Mouse (Mus musculus): ENCODE results near the gene Nr6a1. TPM values are rescaled to one million over a fixed set of nuclear protein-coding genes. Genes with fewer than 3 reads are reported as not detected.

Gene Nr6a1
- polyA plus RNA-seq, 1 experiment: 4.3 TPM

DNA sequence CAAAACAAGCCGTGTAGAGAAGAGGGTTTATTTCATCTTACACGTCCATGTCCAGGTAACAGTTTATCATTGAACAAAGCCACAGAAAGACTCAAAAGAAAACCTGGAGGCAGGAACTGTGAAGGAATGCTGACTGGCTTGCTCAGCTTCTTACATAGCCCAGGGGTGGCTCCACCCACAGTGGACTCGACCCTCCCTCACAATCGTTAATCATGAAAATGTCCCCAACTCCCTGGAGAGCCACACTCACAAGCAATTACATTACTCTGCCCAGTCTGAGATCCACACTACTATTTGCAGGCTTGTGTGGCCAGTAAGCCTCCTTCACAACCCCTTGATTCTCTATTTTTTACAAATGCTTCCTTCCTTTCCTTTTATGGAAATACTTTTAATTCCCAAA is 36.7 kb upstream of the Nr6a1 start:
- Histone ChIP-seq H3K4me1 (ENCODE audit: control insufficient read depth, insufficient read depth, low read length) (no peaks in the 10 kb centered on the region), H3K4me3 (replicated peaks; ENCODE audit: control insufficient read depth, low read depth, low read length) (no peak overlapping the region), H3K27ac (ENCODE audit: control insufficient read depth, insufficient read depth, low read depth, low read length, poor library complexity) (no peak overlapping the region)
- 51% methylated on average over 4 of the region's 4 CpGs for WGBS
- TF ChIP-seq POLR2A (IDR thresholded peaks at IDR 0.05; ENCODE audit: borderline replicate concordance, control insufficient read depth, low read depth, low read length): no peak
- no peak for TF ChIP-seq CTCF (IDR thresholded peaks at IDR 0.05; ENCODE audit: control insufficient read depth, insufficient read depth, low read length)

DNA sequence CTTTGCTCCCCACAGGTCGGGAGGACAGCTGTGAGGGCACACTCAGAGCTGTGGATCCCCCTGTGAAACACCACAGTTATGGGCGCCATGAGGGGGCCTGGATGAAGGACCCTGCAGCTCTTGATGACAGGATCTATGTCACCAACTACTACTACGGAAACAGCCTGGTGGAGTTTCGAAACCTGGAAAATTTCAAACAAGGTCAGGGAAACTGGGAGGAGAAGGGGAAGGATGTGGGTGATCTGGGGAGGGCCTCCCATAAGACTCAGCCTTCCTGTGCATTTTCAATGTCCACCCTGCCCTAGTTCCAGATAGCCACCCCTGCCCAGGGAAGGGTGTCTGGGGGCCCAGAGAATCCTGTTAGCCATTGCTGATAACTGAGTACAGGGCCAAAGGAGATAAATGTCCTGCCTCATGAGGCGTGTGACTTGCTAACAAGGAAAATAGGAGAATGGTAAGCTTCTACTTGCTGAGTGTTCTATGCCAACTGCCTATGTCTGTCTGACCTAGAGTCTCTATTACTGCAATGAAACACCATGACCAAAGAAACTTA is 30.3 kb upstream of the Nr6a1 start:
- Histone ChIP-seq H3K4me3 (replicated peaks; ENCODE audit: control insufficient read depth, low read depth, low read length) (no peak overlapping the region), H3K27ac (ENCODE audit: control insufficient read depth, insufficient read depth, low read depth, low read length, poor library complexity) (no peak overlapping the region), H3K4me1 (ENCODE audit: control insufficient read depth, insufficient read depth, low read length) (no peaks in the 10 kb centered on the region; the same call in 1 of the 2 replicates)
- 56% methylated on average over 5 of the region's 5 CpGs for WGBS
- TF ChIP-seq POLR2A (IDR thresholded peaks at IDR 0.05; ENCODE audit: borderline replicate concordance, control insufficient read depth, low read depth, low read length) (no peak), CTCF (IDR thresholded peaks at IDR 0.05; ENCODE audit: control insufficient read depth, insufficient read depth, low read length) (no peak)

DNA sequence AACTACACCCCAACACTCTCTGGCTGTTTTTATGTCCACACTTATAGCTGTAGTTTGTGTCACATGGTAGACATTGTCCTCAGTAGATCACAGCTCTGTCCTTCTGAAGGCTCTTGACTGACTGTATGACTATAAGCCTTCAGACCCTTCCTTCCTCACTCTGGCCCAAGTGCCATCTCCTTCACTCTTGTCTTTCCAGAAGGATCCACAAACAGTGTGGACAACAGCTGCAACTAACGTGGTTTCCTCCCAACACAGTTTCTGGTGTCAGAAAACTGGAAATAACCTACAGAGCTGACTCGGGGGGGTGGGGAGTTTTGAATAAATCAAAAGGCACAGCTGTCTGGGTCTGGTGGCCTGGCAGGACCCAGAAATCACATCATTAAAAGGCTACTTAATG is 28.6 kb upstream of the Nr6a1 start:
- no peaks in the 10 kb centered on the region; the same call in 1 of the 2 replicates for H3K4me1 ChIP-seq (ENCODE audit: control insufficient read depth, insufficient read depth, low read length)
- WGBS: 22% methylated on average over 2 of the region's 2 CpGs
- TF ChIP-seq CTCF (IDR thresholded peaks at IDR 0.05; ENCODE audit: control insufficient read depth, insufficient read depth, low read length) (no peak), POLR2A (IDR thresholded peaks at IDR 0.05; ENCODE audit: borderline replicate concordance, control insufficient read depth, low read depth, low read length) (no peak)
- H3K4me3 ChIP-seq (replicated peaks; ENCODE audit: control insufficient read depth, low read depth, low read length): no peak overlapping the region
- no peak overlapping the region for H3K27ac ChIP-seq (ENCODE audit: control insufficient read depth, insufficient read depth, low read depth, low read length, poor library complexity)

DNA sequence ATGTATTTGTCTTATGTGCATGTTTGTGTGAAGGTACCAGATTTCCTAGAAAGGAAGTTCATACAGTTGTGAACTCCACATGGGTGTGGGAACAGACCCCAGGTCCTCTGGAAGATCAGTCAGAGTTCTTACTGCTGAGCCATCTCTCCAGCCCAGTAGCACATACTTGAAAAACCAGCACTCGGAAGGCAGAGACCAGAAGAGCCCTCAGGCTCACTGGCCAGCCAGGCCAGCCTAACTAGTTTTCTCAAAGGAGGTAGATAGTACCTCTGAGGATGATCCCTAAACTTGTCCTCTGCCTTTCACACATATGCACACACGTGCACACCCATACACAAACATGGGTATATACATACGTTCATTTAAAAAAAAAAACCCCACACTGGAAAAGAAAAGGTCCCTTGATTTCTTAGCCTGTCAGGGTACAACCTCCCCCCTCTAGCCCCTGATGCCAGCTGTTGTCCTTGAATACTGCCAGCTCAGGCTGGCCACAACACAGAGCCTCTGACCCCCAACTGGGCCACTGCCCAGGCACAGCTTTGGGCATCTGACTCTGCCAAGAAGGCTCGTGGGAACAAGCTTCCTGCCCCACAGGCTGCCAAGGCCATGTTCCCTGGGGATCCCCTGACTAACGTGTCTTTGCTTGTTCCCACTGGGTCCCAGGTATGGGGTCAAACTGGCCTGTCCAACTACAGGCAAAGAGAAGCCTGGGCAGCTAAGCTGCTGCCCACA is 25.8 kb upstream of the Nr6a1 start:
- Histone ChIP-seq H3K27ac (ENCODE audit: control insufficient read depth, insufficient read depth, low read depth, low read length, poor library complexity) (no peak overlapping the region), H3K4me3 (replicated peaks; ENCODE audit: control insufficient read depth, low read depth, low read length) (no peak overlapping the region), H3K4me1 (ENCODE audit: control insufficient read depth, insufficient read depth, low read length) (peaks cover 1% of the 10 kb centered on the region; the same call in 1 of the 2 replicates)
- 74% methylated on average over 5 of the region's 5 CpGs for WGBS
- TF ChIP-seq CTCF (IDR thresholded peaks at IDR 0.05; ENCODE audit: control insufficient read depth, insufficient read depth, low read length) (no peak), POLR2A (IDR thresholded peaks at IDR 0.05; ENCODE audit: borderline replicate concordance, control insufficient read depth, low read depth, low read length) (no peak)

DNA sequence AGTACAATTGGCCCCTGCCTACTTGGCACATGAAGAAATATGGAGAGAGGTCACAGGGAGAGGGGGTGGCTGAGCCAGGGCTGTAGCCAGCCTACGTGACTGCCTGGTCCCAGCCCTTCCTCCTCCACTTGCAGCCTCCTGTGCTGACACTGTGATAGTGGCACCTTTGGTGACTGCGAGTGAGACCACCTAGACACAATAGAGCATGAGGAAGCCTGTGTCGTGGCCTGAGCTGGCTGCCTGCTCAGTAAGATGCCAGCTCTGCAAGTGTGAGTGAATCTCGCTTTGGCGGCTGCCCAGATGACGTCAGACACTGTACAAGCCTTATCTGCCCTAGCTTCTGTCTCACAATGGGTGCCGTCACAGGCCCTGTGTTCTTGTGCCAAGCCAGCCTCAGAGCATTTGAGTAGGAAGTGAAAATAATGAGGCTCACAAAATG is 22.8 kb upstream of the Nr6a1 start:
- Histone ChIP-seq H3K27ac (ENCODE audit: control insufficient read depth, insufficient read depth, low read depth, low read length, poor library complexity) (no peak overlapping the region), H3K4me3 (replicated peaks; ENCODE audit: control insufficient read depth, low read depth, low read length) (no peak overlapping the region), H3K4me1 (ENCODE audit: control insufficient read depth, insufficient read depth, low read length) (peaks cover 1% of the 10 kb centered on the region; the same call in 1 of the 2 replicates)
- no peak for TF ChIP-seq CTCF (IDR thresholded peaks at IDR 0.05; ENCODE audit: control insufficient read depth, insufficient read depth, low read length)
- no peak for TF ChIP-seq POLR2A (IDR thresholded peaks at IDR 0.05; ENCODE audit: borderline replicate concordance, control insufficient read depth, low read depth, low read length)
- WGBS: 34% methylated on average over 7 of the region's 7 CpGs

DNA sequence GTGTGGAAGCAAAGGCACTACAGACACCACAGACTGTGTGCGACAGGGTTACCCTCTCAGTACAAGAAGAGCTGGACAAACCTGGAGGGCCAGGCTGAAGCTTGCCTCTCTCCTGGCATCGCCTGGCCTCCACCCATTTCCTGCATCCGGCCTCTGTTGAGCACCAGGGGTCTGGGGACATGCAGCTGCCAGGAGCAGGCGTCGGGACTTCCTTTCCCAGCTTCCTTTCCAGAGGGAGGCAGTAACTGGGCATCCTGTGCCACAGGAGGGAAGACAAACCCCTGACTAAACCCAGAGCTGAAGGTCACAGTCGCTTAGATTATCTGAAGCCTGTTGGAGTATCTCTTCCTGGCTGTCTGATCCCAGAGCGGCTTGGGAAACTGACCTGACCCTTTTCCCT is 20.1 kb upstream of the Nr6a1 start:
- no peak overlapping the region for H3K27ac ChIP-seq (ENCODE audit: control insufficient read depth, insufficient read depth, low read depth, low read length, poor library complexity)
- 30% methylated on average over 7 of the region's 7 CpGs for WGBS
- TF ChIP-seq CTCF (IDR thresholded peaks at IDR 0.05; ENCODE audit: control insufficient read depth, insufficient read depth, low read length): no peak
- TF ChIP-seq POLR2A (IDR thresholded peaks at IDR 0.05; ENCODE audit: borderline replicate concordance, control insufficient read depth, low read depth, low read length): no peak
- H3K4me3 ChIP-seq (replicated peaks; ENCODE audit: control insufficient read depth, low read depth, low read length): no peak overlapping the region
- peaks cover 1% of the 10 kb centered on the region; the same call in 1 of the 2 replicates for H3K4me1 ChIP-seq (ENCODE audit: control insufficient read depth, insufficient read depth, low read length)

DNA sequence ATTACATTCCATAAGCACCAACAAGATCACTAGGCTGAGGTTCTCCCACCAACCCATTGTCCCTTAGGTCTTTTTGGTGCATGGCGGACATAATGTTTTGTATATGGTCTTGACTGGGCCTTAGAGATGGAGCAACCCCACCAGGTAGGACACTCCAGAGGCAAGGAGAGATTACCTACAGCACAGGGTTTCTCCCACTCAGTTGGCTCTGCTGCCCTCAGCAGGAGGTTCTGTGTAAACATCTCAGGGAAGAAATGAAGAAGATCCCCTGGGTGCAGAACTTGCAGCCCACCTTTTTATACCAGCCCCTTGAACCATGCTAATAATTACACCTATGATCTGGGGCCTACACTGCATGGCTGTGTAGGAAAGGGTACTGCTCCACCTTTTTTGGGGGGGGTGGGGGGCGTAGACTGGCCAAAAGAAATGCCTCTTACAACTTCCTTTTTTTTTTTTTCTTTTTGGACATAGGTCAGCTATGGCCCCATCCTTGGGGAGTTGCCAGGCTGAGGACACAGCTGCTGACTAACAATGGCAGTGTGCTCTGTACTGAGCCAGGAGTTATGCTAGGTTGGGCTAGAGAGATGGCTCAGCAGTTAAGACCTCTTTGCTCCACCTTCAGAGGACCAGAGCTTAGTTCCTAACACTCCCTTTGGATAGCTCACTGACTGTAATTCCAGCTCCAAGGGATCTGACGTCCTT is 17.1 kb upstream of the Nr6a1 start:
- Histone ChIP-seq H3K4me1 (ENCODE audit: control insufficient read depth, insufficient read depth, low read length) (no peaks in the 10 kb centered on the region; the same call in 1 of the 2 replicates), H3K4me3 (replicated peaks; ENCODE audit: control insufficient read depth, low read depth, low read length) (no peak overlapping the region), H3K27ac (ENCODE audit: control insufficient read depth, insufficient read depth, low read depth, low read length, poor library complexity) (no peak overlapping the region)
- 52% methylated on average over 3 of the region's 3 CpGs for WGBS
- TF ChIP-seq POLR2A (IDR thresholded peaks at IDR 0.05; ENCODE audit: borderline replicate concordance, control insufficient read depth, low read depth, low read length) (no peak), CTCF (IDR thresholded peaks at IDR 0.05; ENCODE audit: control insufficient read depth, insufficient read depth, low read length) (no peak)

DNA sequence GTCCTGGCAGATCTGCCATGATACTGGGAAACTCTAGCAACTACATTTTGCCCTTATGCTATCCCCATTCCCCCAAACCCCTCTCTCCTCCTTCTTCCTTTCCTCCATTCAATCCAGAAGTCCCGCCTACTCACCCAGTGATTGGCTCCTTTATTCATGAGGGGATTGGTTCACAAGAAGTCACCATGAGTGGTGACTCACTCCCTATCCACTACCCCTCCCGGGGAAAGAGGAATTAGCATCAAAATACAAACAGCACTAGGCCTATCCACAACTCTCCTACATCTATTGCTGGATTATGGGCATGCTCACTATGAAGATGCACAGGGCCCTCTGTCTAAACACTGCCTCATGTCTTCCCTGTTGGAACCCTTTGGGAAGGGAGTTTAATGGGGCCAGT is 16.5 kb upstream of the Nr6a1 start:
- H3K27ac ChIP-seq (ENCODE audit: control insufficient read depth, insufficient read depth, low read depth, low read length, poor library complexity): no peak overlapping the region
- H3K4me3 ChIP-seq (replicated peaks; ENCODE audit: control insufficient read depth, low read depth, low read length): no peak overlapping the region
- no peak for TF ChIP-seq POLR2A (IDR thresholded peaks at IDR 0.05; ENCODE audit: borderline replicate concordance, control insufficient read depth, low read depth, low read length)
- H3K4me1 ChIP-seq (ENCODE audit: control insufficient read depth, insufficient read depth, low read length): no peaks in the 10 kb centered on the region; the same call in 1 of the 2 replicates
- WGBS: 35% methylated on average over 2 of the region's 2 CpGs
